Mouse (Mus musculus) liver, postnatal 0 days (tissue): ENCODE data around the gene Vmn2r20.

Experiments used
- CTCF ChIP-seq: sonication (generic); IDR thresholded peaks from 2 replicates; pipeline ENCODE4 v1.5.1; 2016; ENCODE audit warnings: antibody characterized with exemption, low read depth
- EP300 ChIP-seq: IDR thresholded peaks from 2 replicates; pipeline ENCODE4 v1.6.1; 2016; ENCODE audit warnings: antibody characterized with exemption, low read depth, mild to moderate bottlenecking

GRCm38 (mm10) chr6:123346141-123346540 lies 71.8 kb downstream of the Vmn2r20 start:
- TF ChIP-seq CTCF (no peak), EP300 (no peak)
